Mouse (Mus musculus): ENCODE data around the gene Hand1. TPM values are rescaled to one million over a fixed set of nuclear protein-coding genes. Genes with fewer than 3 reads are reported as not detected.
"Not testable (repeated sequence)": the region's sequence is repeated elsewhere in the genome, so short reads cannot be mapped to it uniquely, and the experiment has no call there.

Gene Hand1
- total RNA-seq, 2 experiments from 2014 or later = not detected

DNA sequence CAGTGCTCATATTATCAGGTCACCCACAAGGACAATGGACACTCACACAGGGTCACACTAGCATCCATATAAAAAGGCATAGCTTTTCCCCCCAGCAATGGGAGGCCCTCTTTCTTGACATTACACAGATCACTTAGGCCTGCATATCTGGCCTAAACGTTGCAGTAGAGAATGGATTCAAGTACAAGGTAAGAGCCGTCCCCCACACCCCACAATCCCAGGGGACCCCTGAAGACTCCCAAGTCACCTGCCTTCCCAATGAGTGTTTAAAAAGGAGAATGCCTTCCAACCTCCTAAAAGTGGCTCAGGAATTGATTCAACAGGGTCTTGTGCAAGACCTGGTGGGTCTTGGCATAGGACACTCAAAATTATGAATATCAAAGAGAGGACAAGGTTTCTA is 2.7 kb upstream of the Hand1 start:
- DNase-seq (ENCODE audit: extremely low spot score in 1 of 2, low spot score in 1 of 2) = no peak

DNA sequence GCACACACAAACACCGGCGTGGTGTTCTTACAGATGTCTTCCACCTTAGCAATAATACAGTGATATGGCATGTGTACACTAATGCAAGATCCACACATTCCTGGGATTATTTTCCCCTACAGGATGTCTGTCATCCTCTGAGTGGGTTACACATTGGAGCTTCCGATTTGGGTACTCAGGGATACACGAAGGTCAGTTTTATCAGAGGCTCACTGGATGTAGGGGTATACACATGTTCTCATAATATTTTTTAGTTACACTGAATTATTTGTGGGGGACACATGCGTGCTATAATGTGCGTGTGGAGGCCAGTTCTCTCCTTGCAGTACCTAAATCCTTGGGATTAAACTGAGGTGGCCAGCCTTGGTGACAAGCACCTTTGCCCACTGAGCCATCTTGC is 1.4 kb upstream of the Hand1 start:
- DNase-seq (ENCODE audit: extremely low spot score in 1 of 2, low spot score in 1 of 2) = no peak

DNA sequence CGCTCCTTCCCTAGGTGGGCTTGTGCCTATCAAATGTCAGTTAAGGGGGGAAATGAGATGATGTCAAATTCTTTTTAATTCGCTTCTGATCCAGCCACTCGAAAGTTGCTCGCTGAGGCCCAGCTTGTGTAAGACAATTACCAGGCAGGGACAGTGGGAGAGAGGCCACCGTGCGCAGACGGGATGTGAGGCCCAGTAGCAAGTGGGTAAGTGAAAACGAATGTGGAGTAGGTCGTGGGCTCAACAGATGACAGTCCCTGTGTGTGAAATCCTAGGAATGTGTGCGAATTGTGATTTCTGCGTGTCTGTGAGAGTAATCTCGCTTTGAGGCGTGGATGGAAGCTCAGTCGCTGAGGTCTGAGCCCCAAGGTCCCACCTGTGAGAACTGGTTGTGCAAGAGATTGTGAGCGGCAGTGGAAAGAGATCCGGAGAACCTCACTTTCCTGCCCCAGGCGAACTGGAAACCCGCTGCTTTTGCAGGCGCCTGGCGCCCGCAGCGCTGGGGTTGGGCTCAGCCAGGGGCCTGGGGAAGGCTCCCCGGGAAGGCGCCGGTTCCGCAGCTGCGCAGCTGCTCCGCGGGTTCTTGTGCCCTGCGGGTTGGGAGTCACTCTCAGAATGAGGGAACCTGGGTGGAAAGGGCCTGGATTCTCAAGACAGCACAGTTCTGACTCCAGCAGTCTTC is 819 bp upstream of the Hand1 start:
- DNase-seq (ENCODE audit: extremely low spot score in 1 of 2, low spot score in 1 of 2) = no peak

DNA sequence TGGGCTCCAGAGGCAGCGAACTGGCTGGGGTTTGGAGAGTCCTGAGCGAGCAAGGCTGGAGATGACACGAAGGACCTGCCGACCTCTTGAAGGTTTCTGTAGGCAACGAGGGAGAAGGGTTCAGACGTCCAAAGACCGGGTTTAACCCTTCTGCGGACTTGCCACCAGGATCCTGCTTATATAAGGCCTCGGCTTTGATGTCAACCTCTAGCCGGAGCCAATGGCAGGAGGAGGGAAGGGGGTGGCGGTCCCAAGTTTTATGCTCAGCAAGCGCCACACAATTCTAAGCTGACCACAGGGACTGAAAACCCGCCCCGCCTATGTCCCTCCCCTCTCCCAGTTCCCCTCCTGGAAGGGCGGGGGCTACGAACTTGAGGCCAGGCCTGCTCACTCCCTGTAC is 757 bp downstream of the Hand1 start:
- no peak for DNase-seq (ENCODE audit: extremely low spot score in 1 of 2, low spot score in 1 of 2)

DNA sequence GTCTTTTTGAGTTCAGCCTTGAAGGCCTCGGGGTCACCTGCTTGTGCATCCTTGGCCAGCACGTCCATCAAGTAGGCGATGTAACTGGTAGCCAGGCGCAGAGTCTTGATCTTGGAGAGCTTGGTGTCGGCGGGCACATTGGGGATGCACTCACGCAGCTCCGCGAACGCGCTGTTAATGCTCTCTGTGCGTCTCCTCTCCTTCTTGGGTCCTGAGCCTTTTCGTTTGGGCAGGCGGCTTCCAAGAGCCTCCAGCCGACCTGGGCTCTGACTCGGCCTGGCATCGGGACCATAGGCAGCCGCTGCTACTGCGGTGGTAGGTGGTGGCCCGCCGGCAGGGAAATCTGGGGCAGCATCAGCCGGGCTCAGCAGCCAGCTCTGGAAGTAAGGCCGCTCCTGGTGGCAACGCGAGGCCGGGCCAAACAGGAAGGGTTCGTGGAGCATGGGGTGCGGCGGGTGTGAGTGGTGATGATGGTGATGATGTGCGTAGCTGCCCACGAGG is 1.3 kb downstream of the Hand1 start:
- DNase-seq (ENCODE audit: extremely low spot score in 1 of 2, low spot score in 1 of 2) = no peak

GRCm38 (mm10) chr11:57829871-57830775 is 2.5 kb downstream of the Hand1 start:
- no peak for DNase-seq (ENCODE audit: extremely low spot score in 1 of 2, low spot score in 1 of 2)

GRCm38 (mm10) chr11:57828955-57829870 is 3.4 kb downstream of the Hand1 start:
- no peak for DNase-seq (ENCODE audit: extremely low spot score in 1 of 2, low spot score in 1 of 2)

DNA sequence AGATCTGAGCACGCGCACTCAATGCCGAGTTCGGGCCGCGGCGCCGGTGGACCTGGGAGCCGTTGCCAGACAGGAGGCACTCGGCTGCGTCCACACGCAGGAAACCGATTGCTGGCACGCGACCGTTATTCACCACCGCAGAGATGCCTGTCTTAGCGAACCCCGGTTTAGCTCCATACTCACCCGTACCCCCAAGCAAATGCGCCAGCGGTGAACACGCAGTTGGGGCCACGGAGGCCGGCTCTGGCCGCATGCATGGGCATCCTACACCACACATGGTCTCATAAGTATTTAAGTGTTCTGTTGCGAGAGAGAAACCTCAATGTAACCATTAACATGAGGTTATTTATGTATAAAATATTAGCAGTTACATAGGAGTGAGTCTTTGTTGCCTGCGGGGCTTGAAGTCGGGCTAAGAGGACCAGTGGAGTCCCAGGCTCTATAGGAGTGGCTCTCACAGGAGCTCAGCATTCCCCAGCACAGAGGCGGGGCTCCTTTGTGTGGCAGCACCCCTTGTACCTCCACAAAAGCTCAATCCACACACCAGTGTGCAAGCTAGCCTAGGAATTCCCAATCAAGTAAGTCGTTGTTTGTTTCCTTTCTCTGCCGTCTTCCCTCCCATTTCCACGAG is 4.6 kb downstream of the Hand1 start:
- no peak for DNase-seq (ENCODE audit: extremely low spot score in 1 of 2, low spot score in 1 of 2)

GRCm38 (mm10) chr11:57827048-57827914 is 5.3 kb downstream of the Hand1 start:
- no peak for DNase-seq (ENCODE audit: extremely low spot score in 1 of 2, low spot score in 1 of 2)

GRCm38 (mm10) chr11:57825234-57825633 is 7.4 kb downstream of the Hand1 start:
- DNase-seq (ENCODE audit: extremely low spot score in 1 of 2, low spot score in 1 of 2) = not testable (repeated sequence)

DNA sequence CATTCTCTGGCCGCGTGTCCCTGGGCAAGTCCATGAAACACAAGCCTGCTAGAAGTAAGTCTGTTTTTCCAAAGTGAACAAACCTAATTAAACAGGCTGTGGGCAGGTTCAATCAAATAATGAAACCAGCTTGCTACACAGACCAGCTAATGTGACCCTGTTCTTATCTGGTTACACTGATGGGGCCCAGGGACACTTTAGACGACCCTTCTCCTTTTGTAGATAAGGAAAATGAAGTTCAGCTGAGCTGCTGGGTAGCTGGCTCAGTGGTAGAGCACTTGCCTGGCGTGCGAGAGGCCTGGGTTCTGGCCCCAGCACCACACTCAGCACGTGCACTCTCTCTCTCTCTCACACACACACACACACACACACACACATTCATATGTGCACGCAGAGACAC is 8.9 kb downstream of the Hand1 start:
- no peak for DNase-seq (ENCODE audit: extremely low spot score in 1 of 2, low spot score in 1 of 2)

GRCm38 (mm10) chr11:57823159-57823558 is 9.5 kb downstream of the Hand1 start:
- DNase-seq (ENCODE audit: extremely low spot score in 1 of 2, low spot score in 1 of 2) = not testable (repeated sequence)

GRCm38 (mm10) chr11:57819999-57820581 is 12.5 kb downstream of the Hand1 start:
- peak; percentile 77 to 96 for DNase-seq (ENCODE audit: extremely low spot score in 1 of 2, low spot score in 1 of 2)

DNA sequence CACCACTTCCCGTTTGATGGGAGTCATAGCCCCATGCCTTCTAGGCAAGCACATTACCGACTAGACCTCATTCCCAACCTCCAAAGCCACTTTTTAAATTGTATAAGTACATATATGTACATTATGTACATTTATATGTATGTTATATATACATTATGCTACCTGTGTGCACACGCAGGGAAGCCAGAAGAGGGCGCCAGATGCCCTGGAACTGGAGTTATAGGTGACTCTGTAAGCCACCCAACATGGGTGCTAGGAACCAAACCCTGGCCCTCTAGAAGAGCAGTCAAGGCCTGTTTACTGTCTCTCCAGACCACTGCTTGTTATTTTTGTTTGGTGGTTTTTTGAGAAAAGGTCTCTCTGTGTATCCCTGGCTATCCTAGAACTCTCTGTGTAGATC is 14.4 kb downstream of the Hand1 start:
- DNase-seq (ENCODE audit: extremely low spot score in 1 of 2, low spot score in 1 of 2) = no peak

- no peak for DNase-seq (ENCODE audit: extremely low spot score in 1 of 2, low spot score in 1 of 2)
Measured at GRCm38 (mm10) chr11:57813641-57814040, 19.0 kb downstream of the Hand1 start.

GRCm38 (mm10) chr11:57812212-57812611 is 20.4 kb downstream of the Hand1 start:
- no peak for DNase-seq (ENCODE audit: extremely low spot score in 1 of 2, low spot score in 1 of 2)

GRCm38 (mm10) chr11:57811006-57811405 is 21.6 kb downstream of the Hand1 start:
- no peak for DNase-seq (ENCODE audit: extremely low spot score in 1 of 2, low spot score in 1 of 2)

GRCm38 (mm10) chr11:57809732-57810098 is 22.9 kb downstream of the Hand1 start:
- DNase-seq (ENCODE audit: extremely low spot score in 1 of 2, low spot score in 1 of 2) = no peak

Measured in layer of hippocampus, postnatal 25 days (tissue).